Mouse (Mus musculus) liver, embryonic 14.5 days (tissue): Measurements from ENCODE around the gene Mup17. TPM values are rescaled to one million over a fixed set of nuclear protein-coding genes. Genes with fewer than 3 reads are reported as not detected.
"Not testable (repeated sequence)": the region's sequence is repeated elsewhere in the genome, so short reads cannot be mapped to it uniquely, and the experiment has no call there.

Source experiments
- ATAC-seq: fragments of 200-750 bp; cut with Nextera tagmentation; 2 replicates; pipeline ENCODE4 v1.8.0; 2017; ENCODE audit warnings: moderate number of reproducible peaks, mild to moderate bottlenecking, moderate library complexity; ENCODE audit not compliant: insufficient read depth
- DNase-seq, 3 experiments: peaks; one replicate each; pipeline ENCODE4 v3.0.0-alpha.2; 2012 to 2013; ENCODE audit warnings: low read depth in 3 of 3, low spot score in 3 of 3
- H3K27ac ChIP-seq: fragments of 300-500 bp; sonication (generic); 2 replicates; pipeline ENCODE4 v1.5.1; 2014; ENCODE audit warnings: moderate library complexity, mild to moderate bottlenecking, control low read depth, inconsistent platforms
- H3K27me3 ChIP-seq: fragments of 300-500 bp; sonication (generic); 2 replicates; pipeline ENCODE4 v1.6.1; 2014; ENCODE audit warnings: mild to moderate bottlenecking, low read length, moderate library complexity; ENCODE audit not compliant: control insufficient read depth, insufficient read depth
- H3K36me3 ChIP-seq: fragments of 300-500 bp; sonication (generic); replicated peaks from 2 replicates; pipeline ENCODE4 v1.6.1; 2014; ENCODE audit warnings: low read depth; ENCODE audit not compliant: control insufficient read depth, insufficient read depth
- H3K4me1 ChIP-seq, 2 experiments: fragments of 200-500 bp in 1 of 2; fragments of 300-500 bp in 1 of 2; sonication (generic) in 1 of 2; replicated peaks; 2 replicates each; pipeline ENCODE4 v1.6.1; 2012 to 2014; ENCODE audit warnings: antibody characterized with exemption in 1 of 2, inconsistent platforms in 1 of 2, low read length in 1 of 2; ENCODE audit not compliant: control insufficient read depth in 2 of 2, insufficient read depth in 2 of 2
- H3K4me2 ChIP-seq: fragments of 300-500 bp; sonication (generic); 2 replicates; pipeline ENCODE4 v1.6.1; 2014; ENCODE audit warnings: low read depth, mild to moderate bottlenecking, control low read depth, moderate library complexity
- H3K4me3 ChIP-seq, 2 experiments: fragments of 200-500 bp in 1 of 2; fragments of 300-500 bp in 1 of 2; sonication (generic) in 1 of 2; 2 replicates each; pipeline ENCODE4 v1.5.1; 2012 to 2014; ENCODE audit warnings: low read depth in 2 of 2, low read length in 2 of 2, mild to moderate bottlenecking in 2 of 2, control low read depth in 1 of 2, inconsistent platforms in 1 of 2, moderate library complexity in 1 of 2; ENCODE audit not compliant: insufficient read depth in 1 of 2
- H3K9ac ChIP-seq: fragments of 300-500 bp; sonication (generic); replicated peaks from 2 replicates; pipeline ENCODE4 v1.6.1; 2014; ENCODE audit warnings: mild to moderate bottlenecking, control low read depth, moderate library complexity
- H3K9me3 ChIP-seq: fragments of 300-500 bp; sonication (generic); 2 replicates; pipeline ENCODE4 v1.6.1; 2016; ENCODE audit warnings: low read length, mixed read lengths; ENCODE audit not compliant: control insufficient read depth
- CTCF ChIP-seq: IDR thresholded peaks from 2 replicates; pipeline ENCODE4 v1.5.1; 2016; ENCODE audit warnings: antibody characterized with exemption, low read depth, control low read depth
- WGBS: fragments of 180-500 bp; shearing (Covaris S2); extraction: QIAGEN DNeasy Blood & Tissue Kit; methylation state at CpG from one replicate; pipeline ENCODE4 v1.1.7; 2014; ENCODE audit not compliant: insufficient replicate concordance; 5-methylcytosine and 5-hydroxymethylcytosine counted together
- polyA plus RNA-seq, 2 experiments: library from polyadenylated mRNA; depleted of rRNA in 1 of 2; stranded (reverse) in 1 of 2; unstranded in 1 of 2; fragments of >200 nt; fragmentation: Nextera tagmentation in 1 of 2; extraction: Ambion mirVana in 1 of 2; gene quantifications; 2 replicates each; pipeline versions ENCODE4 v1.2.1 to v1.2.3; 2012 to 2014

Mup17 gene
- not detected in 2 replicates for polyA plus RNA-seq (2012; rRNA removed)
- not detected in 2 replicates for polyA plus RNA-seq (2014; fragmentation: Nextera tagmentation; extraction: Ambion mirVana)

DNA sequence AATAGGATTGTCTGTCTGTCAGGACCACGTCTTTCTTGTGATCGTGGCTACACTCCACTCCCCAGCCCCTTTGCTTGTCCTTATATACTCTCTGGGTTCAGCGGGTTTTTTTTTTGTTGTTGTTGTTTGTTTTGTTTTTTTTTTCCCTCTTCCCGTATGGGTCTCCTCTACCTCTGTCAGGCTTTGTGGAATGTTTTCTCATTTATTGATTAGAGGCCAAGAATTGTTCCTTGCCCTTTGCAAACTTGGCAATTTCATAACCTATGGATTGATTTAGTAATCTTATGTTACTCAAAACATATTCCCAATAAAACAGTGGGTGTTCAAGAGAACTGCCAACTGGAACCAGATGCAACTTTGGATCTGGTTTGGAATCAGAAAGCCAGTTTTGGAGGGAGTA lies at the start of gene Mup17:
Mup17 (minus strand) TSS at position 101 of the 400 bp plus-strand sequence.
- H3K4me3 ChIP-seq, H3K4me1 ChIP-seq, H3K36me3 ChIP-seq, H3K9me3 ChIP-seq, H3K27ac ChIP-seq, H3K27me3 ChIP-seq, H3K4me2 ChIP-seq, ATAC-seq, H3K9ac ChIP-seq, DNase-seq: not testable (repeated sequence)
- 43% methylated on average over 2 of the region's 4 CpGs for WGBS

DNA sequence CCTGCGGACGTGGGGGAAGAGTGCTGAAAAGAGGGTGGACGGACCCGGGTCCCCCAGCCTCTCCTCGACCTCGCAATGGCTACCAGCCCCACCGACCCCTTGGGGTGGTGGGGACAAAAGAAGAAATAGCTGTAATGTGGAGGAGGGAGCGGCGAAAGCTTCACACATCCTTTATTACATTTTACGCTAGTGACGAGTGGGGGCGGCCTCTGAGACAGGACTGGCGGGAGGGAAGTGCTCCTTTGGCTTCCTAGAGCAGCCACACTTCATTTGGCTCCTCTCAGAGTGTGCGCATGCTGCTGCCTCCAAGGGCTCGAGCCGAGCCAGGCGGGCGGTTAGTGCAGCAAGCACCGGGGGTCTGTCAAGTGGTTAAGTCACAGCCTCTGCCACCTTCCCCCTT lies 24.1 kb downstream of the Mup17 start:
- H3K27ac ChIP-seq, H3K4me1 ChIP-seq, H3K9ac ChIP-seq, H3K9me3 ChIP-seq, H3K4me2 ChIP-seq, H3K4me3 ChIP-seq, H3K36me3 ChIP-seq, DNase-seq, ATAC-seq, H3K27me3 ChIP-seq: not testable (repeated sequence)
- 77% methylated on average over 17 of the region's 19 CpGs for WGBS

DNA sequence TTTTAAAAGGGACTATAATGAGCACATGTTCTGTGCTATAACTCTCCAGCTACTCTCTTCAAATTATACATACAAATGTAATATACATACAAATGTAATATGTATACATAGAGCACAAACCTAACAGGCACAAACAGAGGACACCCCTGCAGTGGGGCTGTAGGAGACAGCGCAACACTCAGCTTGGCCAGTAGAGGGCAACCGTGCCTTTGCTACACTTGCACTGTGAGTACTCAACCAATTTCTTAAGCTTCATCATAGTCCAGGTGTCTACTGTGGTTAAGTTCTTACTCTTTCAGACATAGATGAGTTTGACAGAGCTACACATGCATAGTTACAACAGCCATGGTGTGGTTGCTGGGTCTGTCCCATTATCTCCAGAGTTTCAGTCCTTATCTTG lies 39.8 kb downstream of the Mup17 start:
- not testable (repeated sequence) for H3K27me3 ChIP-seq, H3K9ac ChIP-seq, ATAC-seq, H3K4me3 ChIP-seq, DNase-seq, H3K27ac ChIP-seq, H3K9me3 ChIP-seq, H3K4me1 ChIP-seq, H3K4me2 ChIP-seq, H3K36me3 ChIP-seq
- TF ChIP-seq CTCF = peak; percentile 40
- WGBS = 38% methylated on average over 2 of the region's 2 CpGs

Other genes starting within 250 kb of the Mup17 start
- gene Mup15, start 156.1 kb downstream of the Mup17 start, polyA plus RNA-seq (2012; rRNA removed) = not detected in 2 replicates
- gene Mup15, start 156.1 kb downstream of the Mup17 start, polyA plus RNA-seq (2014; fragmentation: Nextera tagmentation; extraction: Ambion mirVana) = not detected in 2 replicates
- not detected in 2 replicates for gene Mup16, start 76.3 kb downstream of the Mup17 start, polyA plus RNA-seq (2012; rRNA removed)
- gene Mup16, start 76.3 kb downstream of the Mup17 start, polyA plus RNA-seq (2014; fragmentation: Nextera tagmentation; extraction: Ambion mirVana) = not detected in 2 replicates
- gene Mup18, start 78.3 kb upstream of the Mup17 start, polyA plus RNA-seq (2012; rRNA removed) = not detected in 2 replicates
- gene Mup18, start 78.3 kb upstream of the Mup17 start, polyA plus RNA-seq (2014; fragmentation: Nextera tagmentation; extraction: Ambion mirVana) = not detected in 2 replicates
- gene Mup19, start 186.4 kb upstream of the Mup17 start, polyA plus RNA-seq (2012; rRNA removed) = not detected in 2 replicates
- gene Mup19, start 186.4 kb upstream of the Mup17 start, polyA plus RNA-seq (2014; fragmentation: Nextera tagmentation; extraction: Ambion mirVana) = not detected in 2 replicates
- not detected in 2 replicates for gene Mup5, start 239.4 kb upstream of the Mup17 start, polyA plus RNA-seq (2012; rRNA removed)
- gene Mup5, start 239.4 kb upstream of the Mup17 start, polyA plus RNA-seq (2014; fragmentation: Nextera tagmentation; extraction: Ambion mirVana) = not detected in 2 replicates